11 mouse cellular contexts compared by ENCODE assay signal in genomic region chr7:90540811-90541323, GRCm38 (mm10).
"Had no signal": no experiment of that assay in that cellular context is flagged by ENCODE, and none has a peak within 500 bp of the region (broad histone marks: within the 10 kb centered on the region; RNA-seq: fewer than 3 reads in every experiment).

No protein-coding gene starts in this region.

- H3K9me3 ChIP-seq: limb, embryonic 10.5 days; liver, embryonic 15.5 days; midbrain, embryonic 10.5 days; neural tube, embryonic 12.5 days had no signal

- H3K9ac ChIP-seq: liver, embryonic 15.5 days; neural tube, embryonic 12.5 days had no signal

- H3K27ac ChIP-seq: left cerebral cortex, adult 2 months; limb, embryonic 10.5 days; liver, embryonic 15.5 days; midbrain, embryonic 10.5 days; neural tube, embryonic 12.5 days; stomach, postnatal 0 days had no signal

- H3K36me3 ChIP-seq: limb, embryonic 10.5 days; liver, embryonic 15.5 days; midbrain, embryonic 10.5 days; neural tube, embryonic 12.5 days had no signal

- H3K27me3 ChIP-seq: liver, embryonic 15.5 days; neural tube, embryonic 12.5 days had no signal

- H3K4me3 ChIP-seq: left cerebral cortex, adult 2 months; limb, embryonic 10.5 days; liver, embryonic 15.5 days; midbrain, embryonic 10.5 days; neural tube, embryonic 12.5 days had no signal

- H3K4me2 ChIP-seq: liver, embryonic 11.5 days; liver, embryonic 15.5 days; neural tube, embryonic 12.5 days had no signal

- DNase-seq: kidney, postnatal 14 days; lung, adult 2 months; lung, postnatal 36 days; midbrain, embryonic 14.5 days had no signal

- H3K4me1 ChIP-seq: limb, embryonic 10.5 days; liver, embryonic 15.5 days; neural tube, embryonic 12.5 days had no signal
